8 mouse cellular contexts compared by ENCODE assay signal in the genomic region with DNA sequence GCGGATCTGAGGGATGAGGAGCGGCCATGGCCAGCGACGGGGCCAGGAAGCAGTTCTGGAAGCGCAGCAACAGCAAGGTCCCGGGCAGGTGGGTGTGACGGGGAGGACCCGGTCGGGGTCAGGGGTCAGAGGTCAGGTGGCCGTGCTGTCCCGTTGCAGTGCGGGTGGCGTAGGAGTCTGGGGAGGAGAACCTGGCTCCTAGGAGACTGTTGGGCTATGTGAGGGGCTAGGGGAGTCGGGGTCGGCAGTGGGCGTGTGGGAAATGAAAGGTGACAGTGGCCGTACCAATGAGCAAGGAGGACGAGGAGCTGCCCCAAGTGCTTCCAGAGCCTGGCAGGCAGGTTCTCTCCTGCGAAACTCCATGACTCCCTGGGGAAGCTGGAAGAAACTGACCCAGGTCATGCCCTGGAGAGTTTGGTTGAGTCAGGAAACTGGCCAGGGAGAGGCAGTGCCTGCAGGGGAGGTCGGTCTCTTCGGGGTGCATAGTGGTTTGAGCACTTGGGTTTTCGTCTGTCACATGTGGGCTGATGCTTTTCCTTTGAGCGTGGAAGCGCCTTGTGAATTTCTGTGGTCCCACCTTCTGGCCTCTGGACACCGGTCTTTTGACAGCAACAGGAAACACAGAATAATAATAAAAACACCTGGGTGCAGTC. TPM values are rescaled to one million over a fixed set of nuclear protein-coding genes. Genes with fewer than 3 reads are reported as not detected.
A peak's percentile ranks its signal among the peaks of the same experiment; 100 is the strongest.
DNase-seq lines count a peak whose midpoint lies in the region; ATAC-seq lines count a peak whose summit lies in the region.

No protein-coding gene starts in this region.

- no peaks in the 10 kb centered on the region for H3K27me3 ChIP-seq in forebrain, embryonic 11.5 days (ENCODE audit: control insufficient read depth, insufficient read depth, low read length)
- no peaks in the 10 kb centered on the region for H3K27me3 ChIP-seq in liver, embryonic 13.5 days

- DNase-seq in frontal cortex, postnatal 25 days (ENCODE audit: low spot score in 2 of 2): no peak
- peak; percentile 40 for DNase-seq in 3T3-L1 (ENCODE audit: low read depth, low spot score)
- no peak for DNase-seq in forebrain, embryonic 11.5 days (ENCODE audit: low spot score)
- DNase-seq in liver, embryonic 13.5 days: no peak
- no peak for DNase-seq in urinary bladder, postnatal 14 days (ENCODE audit: low spot score)
- DNase-seq in layer of hippocampus, adult 9-10 months (ENCODE audit: low spot score): no peak
- DNase-seq in cerebellum, adult 11-12 months: no peak

- peak overlapping the region; percentile 98 for H3K4me2 ChIP-seq in forebrain, embryonic 11.5 days (ENCODE audit: low read depth, low read length, severe bottlenecking)
- peak overlapping the region; percentile 97 for H3K4me2 ChIP-seq in liver, embryonic 13.5 days

- no peaks in the 10 kb centered on the region for H3K9me3 ChIP-seq in forebrain, embryonic 11.5 days (ENCODE audit: control insufficient read depth, low read length)
- H3K9me3 ChIP-seq in liver, embryonic 13.5 days (replicated peaks): no peaks in the 10 kb centered on the region

- peak overlapping the region; percentile 85 for H3K4me3 ChIP-seq in forebrain, embryonic 11.5 days (ENCODE audit: low read depth, low read length)
- H3K4me3 ChIP-seq in liver, embryonic 13.5 days (replicated peaks): peak overlapping the region; percentile 95

- H3K4me1 ChIP-seq in forebrain, embryonic 11.5 days (replicated peaks; ENCODE audit: control insufficient read depth, insufficient read depth, low read length): peaks cover 11% of the 10 kb centered on the region
- peaks cover 50% of the 10 kb centered on the region for H3K4me1 ChIP-seq in liver, embryonic 13.5 days (replicated peaks)

- no peaks in the 10 kb centered on the region for H3K36me3 ChIP-seq in forebrain, embryonic 11.5 days (ENCODE audit: control insufficient read depth, insufficient read depth, low read length)
- peaks cover 6% of the 10 kb centered on the region; the same call in 1 of the 2 replicates for H3K36me3 ChIP-seq in liver, embryonic 13.5 days

- 0 out of 2 replicates have a peak overlapping the region, but pooled peaks have one; percentile 46 for H3K27ac ChIP-seq in forebrain, embryonic 11.5 days (ENCODE audit: low read depth, low read length)
- peak overlapping the region; percentile 83 for H3K27ac ChIP-seq in liver, embryonic 13.5 days

- peak overlapping the region; percentile 90 for H3K9ac ChIP-seq in forebrain, embryonic 11.5 days (ENCODE audit: low read length)
- peak overlapping the region; percentile 90 for H3K9ac ChIP-seq in liver, embryonic 13.5 days

- ATAC-seq in frontal cortex, adult (ENCODE audit: low TSS enrichment): peak; percentile 14
- ATAC-seq in forebrain, embryonic 11.5 days (replicated peaks; ENCODE audit: low FRiP score): peak; percentile 63
- no peak for ATAC-seq in liver, embryonic 13.5 days (ENCODE audit: low read depth)

- 14% methylated on average over 25 of the region's 25 CpGs for WGBS in forebrain, embryonic 11.5 days
- 9% methylated on average over 25 of the region's 25 CpGs for WGBS in liver, embryonic 13.5 days (ENCODE audit: insufficient replicate concordance)

RNA-seq across cellular contexts. Expression of a gene that starts 0.4 kb away (rescaled TPM):
- polyA plus RNA-seq in forebrain, embryonic 11.5 days (2014; fragmentation: Nextera tagmentation; extraction: Ambion mirVana): 8.7 and 9.3 TPM in 2 replicates
- polyA plus RNA-seq in liver, embryonic 13.5 days (2015; fragmentation: Nextera tagmentation; extraction: Ambion mirVana): 7.3 and 7.4 TPM in 2 replicates

RNA-seq across cellular contexts. Expression of a gene that starts 28.7 kb away (rescaled TPM):
- 17.4 and 19.1 TPM in 2 replicates for polyA plus RNA-seq in forebrain, embryonic 11.5 days (2014; fragmentation: Nextera tagmentation; extraction: Ambion mirVana)
- polyA plus RNA-seq in liver, embryonic 13.5 days (2015; fragmentation: Nextera tagmentation; extraction: Ambion mirVana): 3.2 and 3.7 TPM in 2 replicates
